Mouse (Mus musculus): ENCODE data around the gene Lrrtm4.

Lrrtm4 gene

GRCm38 (mm10) chr6:80328391-80328790, 309.7 kb downstream of the Lrrtm4 start:
- DNase-seq (ENCODE audit: low spot score), result no peak

- no peak for DNase-seq (ENCODE audit: low spot score)
Observed at GRCm38 (mm10) chr6:80331751-80332150, 313.1 kb downstream of the Lrrtm4 start.

- DNase-seq (ENCODE audit: low spot score), result no peak
Observed at GRCm38 (mm10) chr6:80352307-80352706, 333.6 kb downstream of the Lrrtm4 start.

GRCm38 (mm10) chr6:80357092-80357491, 338.4 kb downstream of the Lrrtm4 start:
- no peak for DNase-seq (ENCODE audit: low spot score)

- DNase-seq (ENCODE audit: low spot score), result no peak
Observed at GRCm38 (mm10) chr6:80363593-80363992, 344.9 kb downstream of the Lrrtm4 start.

GRCm38 (mm10) chr6:80366532-80366931, 347.9 kb downstream of the Lrrtm4 start:
- DNase-seq (ENCODE audit: low spot score), result peak; percentile 13

GRCm38 (mm10) chr6:80389571-80389970, 370.9 kb downstream of the Lrrtm4 start:
- no peak for DNase-seq (ENCODE audit: low spot score)

GRCm38 (mm10) chr6:80406757-80407156, 388.1 kb downstream of the Lrrtm4 start:
- no peak for DNase-seq (ENCODE audit: low spot score)

GRCm38 (mm10) chr6:80440135-80440534, 421.5 kb downstream of the Lrrtm4 start:
- DNase-seq (ENCODE audit: low spot score), result no peak

- DNase-seq (ENCODE audit: low spot score), result no peak
Observed at GRCm38 (mm10) chr6:80470546-80470945, 451.9 kb downstream of the Lrrtm4 start.

- DNase-seq (ENCODE audit: low spot score), result no peak
Observed at GRCm38 (mm10) chr6:80476153-80476552, 457.5 kb downstream of the Lrrtm4 start.

- no peak for DNase-seq (ENCODE audit: low spot score)
Observed at GRCm38 (mm10) chr6:80545017-80545416, 526.3 kb downstream of the Lrrtm4 start.

GRCm38 (mm10) chr6:80549907-80550306, 531.2 kb downstream of the Lrrtm4 start:
- DNase-seq (ENCODE audit: low spot score), result no peak

GRCm38 (mm10) chr6:80553398-80553797, 534.7 kb downstream of the Lrrtm4 start:
- DNase-seq (ENCODE audit: low spot score), result no peak

- DNase-seq (ENCODE audit: low spot score), result no peak
Observed at GRCm38 (mm10) chr6:80554991-80555390, 536.3 kb downstream of the Lrrtm4 start.

- DNase-seq (ENCODE audit: low spot score), result no peak
Observed at GRCm38 (mm10) chr6:80577227-80577626, 558.5 kb downstream of the Lrrtm4 start.

- DNase-seq (ENCODE audit: low spot score), result no peak
Observed at GRCm38 (mm10) chr6:80582225-80582624, 563.5 kb downstream of the Lrrtm4 start.

GRCm38 (mm10) chr6:80589776-80590175, 571.1 kb downstream of the Lrrtm4 start:
- DNase-seq (ENCODE audit: low spot score), result no peak

GRCm38 (mm10) chr6:80619508-80619907, 600.8 kb downstream of the Lrrtm4 start:
- no peak for DNase-seq (ENCODE audit: low spot score)

GRCm38 (mm10) chr6:80622676-80623334, 604.1 kb downstream of the Lrrtm4 start:
- no peak for DNase-seq (ENCODE audit: low spot score)

- no peak for DNase-seq (ENCODE audit: low spot score)
Observed at GRCm38 (mm10) chr6:80625509-80625908, 606.8 kb downstream of the Lrrtm4 start.

GRCm38 (mm10) chr6:80662729-80663128, 644.1 kb downstream of the Lrrtm4 start:
- no peak for DNase-seq (ENCODE audit: low spot score)

- no peak for DNase-seq (ENCODE audit: low spot score)
Observed at GRCm38 (mm10) chr6:80664039-80664438, 645.4 kb downstream of the Lrrtm4 start.

- DNase-seq (ENCODE audit: low spot score), result no peak
Observed at GRCm38 (mm10) chr6:80704183-80704582, 685.5 kb downstream of the Lrrtm4 start.

Data from left cerebral cortex, adult 11 months (tissue).